8 mouse cellular contexts compared by ENCODE assay signal in genomic region chr8:3499751-3500150, GRCm38 (mm10). TPM values are rescaled to one million over a fixed set of nuclear protein-coding genes. Genes with fewer than 3 reads are reported as not detected.
DNase-seq lines count a peak whose midpoint lies in the region; ATAC-seq and TF ChIP-seq lines count a peak whose summit lies in the region.

No protein-coding gene starts in this region.

- DNase-seq in lung, postnatal 0 days (ENCODE audit: low spot score): no peak
- no peak for DNase-seq in lung, postnatal 10 days
- no peak for DNase-seq in forebrain, embryonic 10.5 days (ENCODE audit: extremely low spot score, low spot score)
- DNase-seq in limb, embryonic 14.5 days (ENCODE audit: low spot score): no peak
- no peak for DNase-seq in right cerebral cortex, postnatal 4 days
- DNase-seq in kidney, postnatal 14 days: no peak
- no peak for DNase-seq in frontal cortex, postnatal 10 days (ENCODE audit: low spot score in 2 of 2)

- TF ChIP-seq CTCF in lung, postnatal 0 days (IDR thresholded peaks at IDR 0.05): no peak
- no peak for TF ChIP-seq CTCF in small intestine, adult 2 months (IDR thresholded peaks at IDR 0.05; ENCODE audit: extremely low read depth, insufficient read length, insufficient replicate concordance, low read depth, low read length)

- 2% methylated on average over 8 of the region's 8 CpGs for WGBS in lung, postnatal 0 days
- WGBS in forebrain, embryonic 10.5 days: 10% methylated on average over 8 of the region's 8 CpGs
- 5% methylated on average over 8 of the region's 8 CpGs for WGBS in limb, embryonic 14.5 days
- 3% methylated on average over 8 of the region's 8 CpGs for WGBS in small intestine, adult 2 months

- H3K36me3 ChIP-seq in lung, postnatal 0 days (ENCODE audit: insufficient read depth, low read length): peaks cover 9% of the 10 kb centered on the region; the same call in 1 of the 2 replicates
- H3K36me3 ChIP-seq in forebrain, embryonic 10.5 days (replicated peaks): peaks cover 50% of the 10 kb centered on the region
- peaks cover 30% of the 10 kb centered on the region for H3K36me3 ChIP-seq in limb, embryonic 14.5 days (ENCODE audit: control insufficient read depth, insufficient read depth, low read length)
- H3K36me3 ChIP-seq in small intestine, adult 2 months (ENCODE audit: control insufficient read depth, insufficient read depth, low read length): peaks cover 3% of the 10 kb centered on the region

- peak overlapping the region; percentile 81 for H3K27ac ChIP-seq in lung, postnatal 0 days (ENCODE audit: low read length)
- H3K27ac ChIP-seq in forebrain, embryonic 10.5 days: peak overlapping the region; percentile 93
- peak overlapping the region; percentile 92 for H3K27ac ChIP-seq in limb, embryonic 14.5 days (replicated peaks; ENCODE audit: low read depth, low read length)
- peak overlapping the region; percentile 64 for H3K27ac ChIP-seq in small intestine, adult 2 months (ENCODE audit: insufficient read depth, low read depth, low read length)

- peak overlapping the region; percentile 64 for H3K9ac ChIP-seq in lung, postnatal 0 days (replicated peaks; ENCODE audit: low read depth)
- H3K9ac ChIP-seq in limb, embryonic 14.5 days (ENCODE audit: low read depth, low read length, severe bottlenecking): peak overlapping the region; percentile 70

- H3K4me3 ChIP-seq in lung, postnatal 0 days (ENCODE audit: low read depth, low read length): peak overlapping the region; percentile 79
- H3K4me3 ChIP-seq in forebrain, embryonic 10.5 days: peak overlapping the region; percentile 83
- H3K4me3 ChIP-seq in limb, embryonic 14.5 days (replicated peaks; ENCODE audit: low read length): peak overlapping the region; percentile 84
- H3K4me3 ChIP-seq in small intestine, adult 2 months (ENCODE audit: low read depth, low read length): peak overlapping the region; percentile 81

- H3K27me3 ChIP-seq in lung, postnatal 0 days (replicated peaks; ENCODE audit: insufficient read depth, low read length): no peaks in the 10 kb centered on the region
- H3K27me3 ChIP-seq in forebrain, embryonic 10.5 days (ENCODE audit: poor library complexity, severe bottlenecking): no peaks in the 10 kb centered on the region
- no peaks in the 10 kb centered on the region for H3K27me3 ChIP-seq in limb, embryonic 14.5 days (ENCODE audit: control insufficient read depth, insufficient read depth, low read length)
- H3K27me3 ChIP-seq in small intestine, adult 2 months (ENCODE audit: control insufficient read depth, insufficient read depth, low read length): no peaks in the 10 kb centered on the region

- TF ChIP-seq POLR2A in limb, embryonic 14.5 days (IDR thresholded peaks at IDR 0.05; ENCODE audit: borderline replicate concordance, extremely low read depth, insufficient read depth, insufficient read length): no peak
- no peak for TF ChIP-seq POLR2A in small intestine, adult 2 months (IDR thresholded peaks at IDR 0.05; ENCODE audit: low read depth, low read length)

- TF ChIP-seq EP300 in lung, postnatal 0 days (IDR thresholded peaks at IDR 0.05): no peak

- H3K4me1 ChIP-seq in lung, postnatal 0 days (ENCODE audit: insufficient read depth, low read depth, low read length): peaks cover 7% of the 10 kb centered on the region; the same call in 1 of the 2 replicates
- H3K4me1 ChIP-seq in forebrain, embryonic 10.5 days: peaks cover 32% of the 10 kb centered on the region
- H3K4me1 ChIP-seq in limb, embryonic 14.5 days (ENCODE audit: control insufficient read depth, insufficient read depth, low read length): peaks cover 9% of the 10 kb centered on the region
- H3K4me1 ChIP-seq in small intestine, adult 2 months (ENCODE audit: control insufficient read depth, insufficient read depth, insufficient read length, low read length): peaks cover 10% of the 10 kb centered on the region; the same call in 1 of the 2 replicates

- no peaks in the 10 kb centered on the region for H3K9me3 ChIP-seq in lung, postnatal 0 days (ENCODE audit: low read length)
- peaks cover 26% of the 10 kb centered on the region for H3K9me3 ChIP-seq in forebrain, embryonic 10.5 days
- H3K9me3 ChIP-seq in limb, embryonic 14.5 days (ENCODE audit: control insufficient read depth, low read length): peaks cover 7% of the 10 kb centered on the region; the same call in 1 of the 2 replicates

- H3K4me2 ChIP-seq in lung, postnatal 0 days (replicated peaks; ENCODE audit: low read depth, low read length): peak overlapping the region; percentile 86
- peak overlapping the region; percentile 75 for H3K4me2 ChIP-seq in limb, embryonic 14.5 days (replicated peaks; ENCODE audit: low read depth, low read length, severe bottlenecking)

- ATAC-seq in lung, postnatal 0 days: peak; percentile 9
- ATAC-seq in limb, embryonic 14.5 days (ENCODE audit: low FRiP score, low read depth): no peak; the same call in 1 of the 2 replicates

RNA-seq across cellular contexts. Expression of gene Mcoln1, which starts 0.5 kb away (rescaled TPM):
- 38.5 and 40.0 TPM in 2 replicates for polyA plus RNA-seq in lung, postnatal 0 days (2015; fragmentation: Nextera tagmentation; extraction: Ambion mirVana)
- polyA plus RNA-seq in forebrain, embryonic 10.5 days (2016; fragmentation: Nextera tagmentation; extraction: Ambion mirVana): 56.9 and 59.3 TPM in 2 replicates
- 148 and 202 TPM in 2 replicates for polyA plus RNA-seq in limb, embryonic 14.5 days (2012; rRNA removed)
- polyA plus RNA-seq in limb, embryonic 14.5 days (2014; fragmentation: Nextera tagmentation; extraction: Ambion mirVana): 36.6 and 42.3 TPM in 2 replicates
- 123 and 389 TPM in 2 replicates for polyA plus RNA-seq in small intestine, adult 2 months (2012; rRNA removed)

RNA-seq across cellular contexts. Expression of gene Zfp358, which starts 6.8 kb away (rescaled TPM):
- 29.8 and 31.6 TPM in 2 replicates for polyA plus RNA-seq in lung, postnatal 0 days (2015; fragmentation: Nextera tagmentation; extraction: Ambion mirVana)
- 61.6 and 64.8 TPM in 2 replicates for polyA plus RNA-seq in forebrain, embryonic 10.5 days (2016; fragmentation: Nextera tagmentation; extraction: Ambion mirVana)
- polyA plus RNA-seq in limb, embryonic 14.5 days (2012; rRNA removed): 76.7 and 125 TPM in 2 replicates
- 27.5 and 27.9 TPM in 2 replicates for polyA plus RNA-seq in limb, embryonic 14.5 days (2014; fragmentation: Nextera tagmentation; extraction: Ambion mirVana)
- 20.2 and 40.0 TPM in 2 replicates for polyA plus RNA-seq in small intestine, adult 2 months (2012; rRNA removed)

RNA-seq across cellular contexts. Expression of gene Pnpla6, which starts 15.4 kb away (rescaled TPM):
- polyA plus RNA-seq in lung, postnatal 0 days (2015; fragmentation: Nextera tagmentation; extraction: Ambion mirVana): 18.1 and 19.0 TPM in 2 replicates
- 21.2 and 22.1 TPM in 2 replicates for polyA plus RNA-seq in forebrain, embryonic 10.5 days (2016; fragmentation: Nextera tagmentation; extraction: Ambion mirVana)
- 51.8 and 64.4 TPM in 2 replicates for polyA plus RNA-seq in limb, embryonic 14.5 days (2012; rRNA removed)
- polyA plus RNA-seq in limb, embryonic 14.5 days (2014; fragmentation: Nextera tagmentation; extraction: Ambion mirVana): 18.8 and 20.7 TPM in 2 replicates
- 40.3 and 88.6 TPM in 2 replicates for polyA plus RNA-seq in small intestine, adult 2 months (2012; rRNA removed)

RNA-seq across cellular contexts. Expression of gene Tex45, which starts 29.1 kb away (rescaled TPM):
- not detected in 2 replicates for polyA plus RNA-seq in lung, postnatal 0 days (2015; fragmentation: Nextera tagmentation; extraction: Ambion mirVana)
- not detected in 2 replicates for polyA plus RNA-seq in forebrain, embryonic 10.5 days (2016; fragmentation: Nextera tagmentation; extraction: Ambion mirVana)
- 0.11 and 0.17 TPM in 2 replicates for polyA plus RNA-seq in limb, embryonic 14.5 days (2012; rRNA removed)
- polyA plus RNA-seq in limb, embryonic 14.5 days (2014; fragmentation: Nextera tagmentation; extraction: Ambion mirVana): not detected in 2 replicates
- 0.08 and 0.11 TPM in 2 replicates for polyA plus RNA-seq in small intestine, adult 2 months (2012; rRNA removed)

RNA-seq across cellular contexts. Expression of gene Pex11g, which starts 32.3 kb away (rescaled TPM):
- polyA plus RNA-seq in lung, postnatal 0 days (2015; fragmentation: Nextera tagmentation; extraction: Ambion mirVana): 7.8 and 9.1 TPM in 2 replicates
- 4.5 and 5.8 TPM in 2 replicates for polyA plus RNA-seq in forebrain, embryonic 10.5 days (2016; fragmentation: Nextera tagmentation; extraction: Ambion mirVana)
- polyA plus RNA-seq in limb, embryonic 14.5 days (2012; rRNA removed): 6.0 and 7.7 TPM in 2 replicates
- polyA plus RNA-seq in limb, embryonic 14.5 days (2014; fragmentation: Nextera tagmentation; extraction: Ambion mirVana): 2.7 and 4.7 TPM in 2 replicates
- polyA plus RNA-seq in small intestine, adult 2 months (2012; rRNA removed): 9.6 and 13.0 TPM in 2 replicates
